Mouse (Mus musculus) cerebellum, adult 2 months (tissue): ENCODE measurements around the gene Gbp9.
"Not testable (repeated sequence)": the region's sequence is repeated elsewhere in the genome, so short reads cannot be mapped to it uniquely, and the experiment has no call there.

Source experiments
- CTCF ChIP-seq: fragments of 200-500 bp; IDR thresholded peaks from 2 replicates; pipeline ENCODE4 v1.5.1; 2011; ENCODE audit warnings: low read depth, mild to moderate bottlenecking, control low read depth, low read length, moderate library complexity, borderline replicate concordance; ENCODE audit not compliant: insufficient read depth
- POLR2A ChIP-seq: fragments of 200-500 bp; IDR thresholded peaks from 2 replicates; pipeline ENCODE4 v1.6.1; 2011; ENCODE audit warnings: low read length, control low read depth, borderline replicate concordance; ENCODE audit not compliant: insufficient read depth

DNA sequence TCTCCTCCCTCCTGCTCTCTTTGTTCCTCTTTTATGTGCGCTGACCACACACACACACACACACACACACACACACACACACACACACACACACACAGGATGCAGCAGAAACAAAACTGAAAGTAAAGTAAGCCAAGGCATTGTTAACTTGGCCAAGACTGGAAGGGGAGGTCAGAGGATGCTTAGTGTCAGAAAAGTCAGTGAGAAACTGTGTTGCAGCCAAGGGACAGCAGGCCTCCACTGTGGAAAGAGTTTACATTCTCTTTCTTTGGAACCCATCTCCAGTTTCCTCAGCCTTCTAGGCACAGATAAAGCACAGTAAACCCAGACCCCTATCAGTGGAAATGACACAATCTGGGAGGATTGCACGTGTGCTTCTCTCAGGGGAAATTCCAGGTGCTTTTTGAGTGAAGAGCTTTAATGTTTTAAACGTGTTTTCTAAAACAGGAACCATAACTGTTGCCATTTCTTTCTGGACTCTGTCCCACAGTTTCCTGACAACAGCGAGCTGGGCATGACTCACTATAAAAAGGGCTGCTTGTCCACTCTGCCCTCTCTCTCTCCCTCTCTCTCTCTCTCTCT, 29.0 kb downstream of the Gbp9 start:
- TF ChIP-seq POLR2A, CTCF: not testable (repeated sequence)
